Mouse (Mus musculus) left cerebral cortex, postnatal 36 days (tissue): ENCODE measurements around the gene Olfr117. TPM values are rescaled to one million over a fixed set of nuclear protein-coding genes. Genes with fewer than 3 reads are reported as not detected.
"Not testable (repeated sequence)": the region's sequence is repeated elsewhere in the genome, so short reads cannot be mapped to it uniquely, and the experiment has no call there.

Experiments used
- DNase-seq, 2 experiments: peaks; one replicate each; pipeline ENCODE4 v3.0.0; 2021 to 2022; ENCODE audit warnings: low spot score in 2 of 2, mixed read lengths in 1 of 2
- intact Hi-C: fragments of 180-260 bp; cut with DNase I; formaldehyde crosslinking; loops from one replicate; pipeline ENCODE4 v1.15.1; 2025
- total RNA-seq, 2 experiments: library from RNA; stranded (reverse); gene quantifications; 2 replicates each; pipeline ENCODE4 v1.2.3; 2021

Gene Olfr117
- not detected for total RNA-seq

GRCm38 (mm10) chr17:37663682-37664081, at the start of gene Olfr117:
Gene Olfr117 (minus strand): TSS chr17:37663782.
- DNase-seq: no peak
- intact Hi-C loops: no loop called here

- DNase-seq, intact Hi-C loops: not testable (repeated sequence)
These were observed 32.7 kb upstream of the Olfr117 start, which contains the start of gene Olfr119 for GRCm38 (mm10) chr17:37696264-37696663. Gene Olfr119 (plus strand): TSS chr17:37696564.

- intact Hi-C loops: no loop called here
- DNase-seq: no peak
These were observed 3.1 kb upstream of the Olfr117 start, which contains the start of gene Olfr118 for GRCm38 (mm10) chr17:37666688-37667087. Gene Olfr118 (plus strand): TSS chr17:37666988.

GRCm38 (mm10) chr17:37627009-37627408, 36.6 kb downstream of the Olfr117 start, which contains the start of the genes Olfr115 and Olfr116:
Gene Olfr115 (minus strand): TSS chr17:37627109.
Gene Olfr116 (minus strand): TSS chr17:37627199.
- no peak for DNase-seq
- intact Hi-C loops: no loop called here

Other genes with a start within 250 kb of the Olfr117 start
- not detected for gene Olfr108, start 218.3 kb downstream of the Olfr117 start, total RNA-seq
- not detected for gene Olfr109, start 204.9 kb downstream of the Olfr117 start, total RNA-seq
- gene H2-M2, start 180.2 kb downstream of the Olfr117 start, total RNA-seq: not detected
- under 1 TPM in 1 of 2 experiments, not detected in 1; 0.22 TPM for gene Olfr110, start 171.3 kb downstream of the Olfr117 start, total RNA-seq
- gene Olfr111, start 155.8 kb downstream of the Olfr117 start, total RNA-seq: under 1 TPM in 1 of 2 experiments, not detected in 1; 0.17 TPM
- not detected for gene Olfr112, start 94.3 kb downstream of the Olfr117 start, total RNA-seq
- not detected for gene Olfr113, start 86.1 kb downstream of the Olfr117 start, total RNA-seq
- gene Olfr114, start 71.0 kb downstream of the Olfr117 start, total RNA-seq: not detected
- gene Olfr115, start 36.7 kb downstream of the Olfr117 start, total RNA-seq: not detected
- gene Olfr116, start 36.6 kb downstream of the Olfr117 start, total RNA-seq: not detected
- not detected for gene Olfr118, start 3.2 kb upstream of the Olfr117 start, total RNA-seq
- gene Olfr119, start 32.8 kb upstream of the Olfr117 start, total RNA-seq: not detected
- gene Olfr120, start 58.0 kb upstream of the Olfr117 start, total RNA-seq: not detected
- not detected for gene Olfr121, start 85.1 kb upstream of the Olfr117 start, total RNA-seq
- not detected for gene Olfr122, start 104.8 kb upstream of the Olfr117 start, total RNA-seq
- gene Olfr123, start 129.7 kb upstream of the Olfr117 start, total RNA-seq: not detected
- gene Olfr124, start 136.1 kb upstream of the Olfr117 start, total RNA-seq: not detected
- not detected for gene Olfr125, start 169.2 kb upstream of the Olfr117 start, total RNA-seq
- gene Olfr126, start 183.7 kb upstream of the Olfr117 start, total RNA-seq: not detected
- gene Olfr127, start 236.7 kb upstream of the Olfr117 start, total RNA-seq: not detected